Mouse (Mus musculus) liver, embryonic 13.5 days (tissue): Measurements from ENCODE around the gene Nek11. TPM values are rescaled to one million over a fixed set of nuclear protein-coding genes. Genes with fewer than 3 reads are reported as not detected.
"Not testable (repeated sequence)": the region's sequence is repeated elsewhere in the genome, so short reads cannot be mapped to it uniquely, and the experiment has no call there.

ENCODE experiments used
- ATAC-seq: fragments of 200-750 bp; cut with Nextera tagmentation; 2 replicates; pipeline ENCODE4 v1.8.0; 2017; ENCODE audit warnings: low read depth, mild to moderate bottlenecking, moderate number of reproducible peaks, moderate library complexity
- DNase-seq: peaks from one replicate; pipeline ENCODE4 v3.0.0; 2022
- H3K27ac ChIP-seq: fragments of 300-500 bp; sonication (generic); 2 replicates; pipeline ENCODE4 v1.5.1; 2015; ENCODE audit warnings: moderate library complexity, mild to moderate bottlenecking, inconsistent platforms
- H3K27me3 ChIP-seq: fragments of 300-500 bp; sonication (generic); 2 replicates; pipeline ENCODE4 v1.6.1; 2015; ENCODE audit warnings: mild to moderate bottlenecking, inconsistent platforms
- H3K36me3 ChIP-seq: fragments of 300-500 bp; sonication (generic); 2 replicates; pipeline ENCODE4 v1.6.1; 2015; ENCODE audit warnings: mild to moderate bottlenecking, inconsistent platforms
- H3K4me1 ChIP-seq: fragments of 300-500 bp; sonication (generic); replicated peaks from 2 replicates; pipeline ENCODE4 v1.6.1; 2015; ENCODE audit warnings: inconsistent platforms
- H3K4me2 ChIP-seq: fragments of 300-500 bp; sonication (generic); 2 replicates; pipeline ENCODE4 v1.6.1; 2015; ENCODE audit warnings: inconsistent platforms, mild to moderate bottlenecking, moderate library complexity
- H3K4me3 ChIP-seq: fragments of 300-500 bp; sonication (generic); replicated peaks from 2 replicates; pipeline ENCODE4 v1.5.1; 2015; ENCODE audit warnings: mild to moderate bottlenecking, inconsistent platforms
- H3K9ac ChIP-seq: fragments of 300-500 bp; sonication (generic); 2 replicates; pipeline ENCODE4 v1.6.1; 2015; ENCODE audit warnings: mild to moderate bottlenecking, inconsistent platforms
- H3K9me3 ChIP-seq: fragments of 300-500 bp; sonication (generic); replicated peaks from 2 replicates; pipeline ENCODE4 v1.6.1; 2016; ENCODE audit warnings: inconsistent platforms
- WGBS: fragments of 180-500 bp; shearing (Covaris S2); methylation state at CpG from one replicate; pipeline ENCODE4 v1.1.7; 2015; ENCODE audit not compliant: insufficient replicate concordance; 5-methylcytosine and 5-hydroxymethylcytosine counted together
- polyA plus RNA-seq: library from polyadenylated mRNA; unstranded; fragments of >200 nt; fragmentation: Nextera tagmentation; extraction: Ambion mirVana; gene quantifications from 2 replicates; pipeline ENCODE4 v1.2.1, GENCODE M21; 2015

Nek11 gene
- polyA plus RNA-seq, 1 experiment from 2014 or later = not detected

DNA sequence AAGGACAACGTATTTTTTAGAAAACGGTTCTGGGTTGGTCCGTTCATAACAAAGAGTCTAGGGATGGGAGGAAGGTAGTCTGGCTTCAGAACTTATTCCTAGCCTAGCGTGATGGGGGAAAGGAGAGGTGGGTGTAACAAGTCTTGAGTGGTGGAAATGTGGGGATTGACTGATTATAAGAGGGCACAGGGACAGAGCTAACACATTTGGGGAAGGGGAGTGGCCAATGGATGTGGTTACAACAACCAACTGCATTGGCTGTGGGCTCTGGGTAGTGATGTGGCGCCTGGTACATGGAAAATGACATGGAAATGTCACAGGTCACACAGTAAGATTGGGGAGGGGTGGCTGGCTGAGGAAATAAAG, 263.3 kb downstream of the Nek11 start:
- Histone ChIP-seq H3K27me3 (no peaks in the 10 kb centered on the region), H3K4me1 (peaks cover 26% of the 10 kb centered on the region), H3K9me3 (no peaks in the 10 kb centered on the region), H3K9ac (peak overlapping the region; percentile 79; the same call in 1 of the 2 replicates), H3K36me3 (no peaks in the 10 kb centered on the region), H3K4me2 (peak overlapping the region; percentile 84), H3K27ac (peak overlapping the region; percentile 47), H3K4me3 (peak overlapping the region; percentile 81)
- WGBS = 16% methylated on average over 5 of the region's 5 CpGs
- ATAC-seq (peak; percentile 16), DNase-seq (peak; percentile 3)

DNA sequence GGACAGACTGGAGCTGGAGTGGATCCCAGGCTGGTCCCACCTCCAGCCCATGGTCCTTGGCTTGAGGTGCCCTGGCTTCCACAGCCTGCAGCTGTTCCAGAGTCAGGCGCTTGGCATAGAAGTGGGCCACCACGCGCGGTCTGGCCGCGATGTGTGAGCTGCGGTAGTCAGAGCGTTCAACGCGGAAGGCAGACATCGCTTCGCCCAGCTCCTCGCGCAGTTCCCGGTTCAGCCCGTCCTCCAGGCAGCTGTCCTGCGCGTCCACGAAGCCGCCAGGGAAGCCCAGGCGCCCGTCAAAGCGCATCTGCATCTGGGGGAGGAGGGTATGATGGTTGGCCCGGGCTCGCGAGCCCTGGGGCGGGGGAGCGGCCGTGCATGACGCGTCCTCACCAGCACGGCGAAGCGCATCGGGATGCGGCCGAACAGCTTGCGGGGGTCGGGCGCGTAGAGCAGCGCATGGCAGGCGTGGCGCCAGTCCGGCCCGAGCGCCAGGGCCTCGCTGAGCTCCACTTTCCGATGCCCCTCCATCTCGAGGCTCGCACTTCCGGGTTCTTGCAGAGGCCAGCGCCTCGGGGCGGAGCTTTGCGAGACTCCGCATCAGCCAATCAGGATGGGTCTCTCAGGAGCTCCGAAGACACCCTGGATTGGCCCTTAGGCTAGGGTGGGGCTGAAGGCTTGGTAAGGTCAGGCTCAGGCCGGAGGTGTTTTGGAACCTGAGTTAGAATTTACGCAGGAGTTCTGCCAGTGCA, 263.9 kb downstream of the Nek11 start, which contains the start of gene Nudt16:
Nudt16 (minus strand) TSS at position 572 of the 749 bp plus-strand sequence.
- no peaks in the 10 kb centered on the region for H3K27me3 ChIP-seq
- ATAC-seq (peak; percentile 100), DNase-seq (peak; percentile 82)
- no peaks in the 10 kb centered on the region for H3K9me3 ChIP-seq
- under 1% methylated on average over 59 of the region's 60 CpGs for WGBS
- peak within 1 kb of the TSS; percentile 47 for H3K27ac ChIP-seq
- peak within 1 kb of the TSS; percentile 84 for H3K4me2 ChIP-seq
- peak within 1 kb of the TSS; percentile 79 for H3K9ac ChIP-seq
- peak within 1 kb of the TSS; percentile 81 for H3K4me3 ChIP-seq
- H3K36me3 ChIP-seq = no peaks in the 10 kb centered on the region
- H3K4me1 ChIP-seq = peaks cover 26% of the 10 kb centered on the region

DNA sequence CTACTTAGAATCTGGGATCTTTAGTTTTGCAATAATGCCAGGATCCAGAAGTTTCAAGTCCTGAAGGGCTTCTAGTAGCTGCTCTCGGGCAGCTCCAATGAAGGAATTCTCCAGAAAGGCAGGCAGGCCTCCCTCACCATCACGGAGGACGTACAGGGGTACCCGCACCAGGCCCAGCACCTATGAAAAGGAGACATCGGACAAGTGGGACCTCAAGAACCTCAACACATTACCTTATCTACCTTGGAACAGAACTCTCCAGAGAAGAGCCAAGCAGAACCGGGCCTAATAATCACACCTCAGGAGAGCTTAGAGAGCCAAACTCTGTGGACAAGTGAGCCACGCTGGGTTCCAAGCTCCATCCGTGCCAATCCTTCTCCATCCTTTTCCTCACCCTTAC, 265.0 kb downstream of the Nek11 start:
- H3K9me3 ChIP-seq = no peaks in the 10 kb centered on the region
- no peaks in the 10 kb centered on the region for H3K36me3 ChIP-seq
- DNase-seq (no peak), ATAC-seq (no peak)
- H3K4me2 ChIP-seq = peak overlapping the region; percentile 84
- no peak overlapping the region for H3K9ac ChIP-seq
- no peaks in the 10 kb centered on the region for H3K27me3 ChIP-seq
- H3K4me1 ChIP-seq = peaks cover 26% of the 10 kb centered on the region
- 86% methylated on average over 8 of the region's 8 CpGs for WGBS
- H3K4me3 ChIP-seq = 0 out of 2 replicates have a peak overlapping the region, but pooled peaks have one; percentile 81
- no peak overlapping the region for H3K27ac ChIP-seq

DNA sequence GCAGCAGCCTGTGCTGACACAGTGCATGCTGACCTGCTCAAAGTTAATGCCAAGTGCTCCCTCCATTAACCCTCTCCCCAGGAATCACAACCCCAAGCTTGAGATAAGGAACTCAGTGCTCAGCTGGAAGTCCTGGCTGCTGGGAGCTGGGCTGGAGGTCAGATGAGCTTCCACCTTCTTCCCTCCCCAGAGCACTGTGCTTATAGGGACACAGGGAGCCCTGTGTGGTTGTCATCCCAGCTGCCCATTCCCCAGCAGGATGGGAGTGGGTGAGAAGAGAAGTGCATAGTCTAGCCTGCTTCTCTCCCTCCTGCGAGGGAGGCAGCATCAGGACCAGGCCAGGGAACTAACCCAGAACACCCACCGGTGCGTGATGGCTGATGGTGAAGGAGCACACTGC, 270.1 kb downstream of the Nek11 start:
- 52% methylated on average over 3 of the region's 3 CpGs for WGBS
- H3K4me2 ChIP-seq, ATAC-seq: not testable (repeated sequence)

More for the DNA sequence above, 270.1 kb downstream of the Nek11 start:
- not testable (repeated sequence) for H3K27ac ChIP-seq, H3K9me3 ChIP-seq, DNase-seq, H3K4me1 ChIP-seq, H3K36me3 ChIP-seq, H3K4me3 ChIP-seq, H3K9ac ChIP-seq, H3K27me3 ChIP-seq

Other genes starting within 250 kb of the Nek11 start
- gene Aste1, start 132 bp downstream of the Nek11 start, polyA plus RNA-seq = 5.3 and 7.1 TPM in 2 replicates
- gene Atp2c1, start 131.8 kb upstream of the Nek11 start, polyA plus RNA-seq = 23.2 and 25.1 TPM in 2 replicates
- gene Pik3r4, start 247.5 kb upstream of the Nek11 start, polyA plus RNA-seq = 6.0 and 7.7 TPM in 2 replicates